Mouse (Mus musculus): ENCODE measurements around the gene Tk1. TPM values are rescaled to one million over a fixed set of nuclear protein-coding genes. Genes with fewer than 3 reads are reported as not detected.
A peak's percentile ranks its signal among the peaks of the same experiment; 100 is the strongest.

Gene Tk1
- polyA plus RNA-seq, 1 experiment from 2014 or later = 15.3 TPM

GRCm38 (mm10) chr11:117780582-117781111 lies 45.2 kb downstream of the Tk1 start:
- no peak for ATAC-seq (replicated peaks)
- H3K27me3 ChIP-seq (replicated peaks) = peaks cover 36% of the 10 kb centered on the region
- peak overlapping the region; percentile 16 for H3K4me3 ChIP-seq
- H3K36me3 ChIP-seq (replicated peaks) = no peaks in the 10 kb centered on the region
- peak overlapping the region; percentile 36 for H3K4me2 ChIP-seq
- H3K4me1 ChIP-seq = peaks cover 36% of the 10 kb centered on the region
- H3K9ac ChIP-seq = no peak overlapping the region
- H3K9me3 ChIP-seq = no peaks in the 10 kb centered on the region
- 6% methylated on average over 19 of the region's 19 CpGs for WGBS
- H3K27ac ChIP-seq = no peak overlapping the region

GRCm38 (mm10) chr11:117780199-117780515 lies 45.7 kb downstream of the Tk1 start:
- Histone ChIP-seq H3K36me3 (replicated peaks) (no peaks in the 10 kb centered on the region), H3K4me3 (peak overlapping the region; percentile 16), H3K27ac (peak overlapping the region; percentile 48), H3K9me3 (no peaks in the 10 kb centered on the region), H3K4me2 (peak overlapping the region; percentile 36), H3K4me1 (peaks cover 36% of the 10 kb centered on the region), H3K9ac (no peak overlapping the region), H3K27me3 (replicated peaks) (peaks cover 36% of the 10 kb centered on the region)
- WGBS = 1% methylated on average over 17 of the region's 17 CpGs
- ATAC-seq (replicated peaks) = no peak

- H3K27me3 ChIP-seq (replicated peaks) = peaks cover 33% of the 10 kb centered on the region
- peaks cover 36% of the 10 kb centered on the region for H3K4me1 ChIP-seq
- H3K36me3 ChIP-seq (replicated peaks) = no peaks in the 10 kb centered on the region
- H3K9me3 ChIP-seq = no peaks in the 10 kb centered on the region
- H3K9ac ChIP-seq = peak overlapping the region; percentile 15; the same call in 1 of the 2 replicates
- H3K4me3 ChIP-seq = peak overlapping the region; percentile 16
- peak overlapping the region; percentile 48 for H3K27ac ChIP-seq
- 5% methylated on average over 38 of the region's 38 CpGs for WGBS
- 0 out of 2 replicates have a peak, but pooled peaks have one; percentile 21 for ATAC-seq (replicated peaks)
- peak overlapping the region; percentile 36 for H3K4me2 ChIP-seq
Observed at GRCm38 (mm10) chr11:117779434-117780198, 46.3 kb downstream of the Tk1 start.

- Histone ChIP-seq H3K4me3 (no peak overlapping the region), H3K9ac (no peak overlapping the region), H3K9me3 (no peaks in the 10 kb centered on the region), H3K4me2 (peak overlapping the region; percentile 36; the same call in 1 of the 2 replicates), H3K27ac (peak overlapping the region; percentile 17; the same call in 1 of the 2 replicates), H3K27me3 (replicated peaks) (peaks cover 28% of the 10 kb centered on the region), H3K4me1 (peaks cover 36% of the 10 kb centered on the region), H3K36me3 (replicated peaks) (no peaks in the 10 kb centered on the region)
- no peak for ATAC-seq (replicated peaks)
- WGBS = 77% methylated on average over 12 of the region's 12 CpGs
Observed at GRCm38 (mm10) chr11:117778851-117779433, 47.0 kb downstream of the Tk1 start.

- Histone ChIP-seq H3K4me2 (no peak overlapping the region), H3K4me1 (peaks cover 28% of the 10 kb centered on the region), H3K27me3 (replicated peaks) (peaks cover 28% of the 10 kb centered on the region), H3K9me3 (no peaks in the 10 kb centered on the region), H3K36me3 (replicated peaks) (no peaks in the 10 kb centered on the region), H3K4me3 (no peak overlapping the region), H3K27ac (no peak overlapping the region), H3K9ac (no peak overlapping the region)
- ATAC-seq (replicated peaks) = no peak
- WGBS = 97% methylated on average over 11 of the region's 11 CpGs
Observed at GRCm38 (mm10) chr11:117778031-117778430, 47.9 kb downstream of the Tk1 start.

GRCm38 (mm10) chr11:117777111-117777510 lies 48.8 kb downstream of the Tk1 start:
- WGBS = 80% methylated on average over 5 of the region's 5 CpGs

GRCm38 (mm10) chr11:117776085-117776792 lies 49.7 kb downstream of the Tk1 start:
- H3K4me1 ChIP-seq = peaks cover 18% of the 10 kb centered on the region; the same call in 1 of the 2 replicates
- H3K27me3 ChIP-seq (replicated peaks) = peaks cover 18% of the 10 kb centered on the region
- no peaks in the 10 kb centered on the region for H3K9me3 ChIP-seq
- H3K4me3 ChIP-seq = no peak overlapping the region
- H3K36me3 ChIP-seq (replicated peaks) = no peaks in the 10 kb centered on the region
- no peak for ATAC-seq (replicated peaks)
- no peak overlapping the region for H3K9ac ChIP-seq
- 87% methylated on average over 14 of the region's 14 CpGs for WGBS
- no peak overlapping the region for H3K27ac ChIP-seq
- no peak overlapping the region for H3K4me2 ChIP-seq

More at GRCm38 (mm10) chr11:117777111-117777510, 48.8 kb downstream of the Tk1 start:
- Histone ChIP-seq H3K9ac (no peak overlapping the region), H3K9me3 (no peaks in the 10 kb centered on the region), H3K27me3 (replicated peaks) (peaks cover 27% of the 10 kb centered on the region), H3K36me3 (replicated peaks) (no peaks in the 10 kb centered on the region), H3K4me1 (peaks cover 24% of the 10 kb centered on the region; the same call in 1 of the 2 replicates), H3K4me2 (no peak overlapping the region), H3K27ac (no peak overlapping the region), H3K4me3 (no peak overlapping the region)
- ATAC-seq (replicated peaks) = no peak

GRCm38 (mm10) chr11:117775540-117775939 lies 50.4 kb downstream of the Tk1 start:
- Histone ChIP-seq H3K4me2 (no peak overlapping the region), H3K9ac (no peak overlapping the region), H3K9me3 (no peaks in the 10 kb centered on the region), H3K27ac (no peak overlapping the region), H3K4me3 (no peak overlapping the region), H3K36me3 (replicated peaks) (no peaks in the 10 kb centered on the region), H3K4me1 (peaks cover 13% of the 10 kb centered on the region; the same call in 1 of the 2 replicates), H3K27me3 (replicated peaks) (peaks cover 12% of the 10 kb centered on the region; the same call in 1 of the 2 replicates)
- WGBS = 89% methylated on average over 13 of the region's 13 CpGs
- no peak for ATAC-seq (replicated peaks)

GRCm38 (mm10) chr11:117774925-117775324 lies 51.0 kb downstream of the Tk1 start:
- ATAC-seq (replicated peaks) = no peak

GRCm38 (mm10) chr11:117772352-117772751 lies 53.5 kb downstream of the Tk1 start:
- H3K9ac ChIP-seq = no peak overlapping the region
- H3K36me3 ChIP-seq (replicated peaks) = no peaks in the 10 kb centered on the region
- no peak overlapping the region for H3K4me2 ChIP-seq
- WGBS = 95% methylated on average over 7 of the region's 7 CpGs
- H3K9me3 ChIP-seq = no peaks in the 10 kb centered on the region
- H3K4me1 ChIP-seq = peaks cover 6% of the 10 kb centered on the region; the same call in 1 of the 2 replicates
- ATAC-seq (replicated peaks) = no peak
- no peak overlapping the region for H3K4me3 ChIP-seq
- H3K27ac ChIP-seq = no peak overlapping the region
- no peaks in the 10 kb centered on the region for H3K27me3 ChIP-seq (replicated peaks)

More at GRCm38 (mm10) chr11:117774925-117775324, 51.0 kb downstream of the Tk1 start:
- Histone ChIP-seq H3K36me3 (replicated peaks) (no peaks in the 10 kb centered on the region), H3K27me3 (replicated peaks) (0 out of 2 replicates have a peak, but pooled peaks cover 5% of the 10 kb centered on the region), H3K27ac (no peak overlapping the region), H3K9ac (no peak overlapping the region), H3K4me2 (no peak overlapping the region), H3K4me3 (no peak overlapping the region), H3K9me3 (no peaks in the 10 kb centered on the region), H3K4me1 (peaks cover 7% of the 10 kb centered on the region; the same call in 1 of the 2 replicates)
- 91% methylated on average over 10 of the region's 10 CpGs for WGBS

GRCm38 (mm10) chr11:117770407-117770806 lies 55.5 kb downstream of the Tk1 start:
- peaks cover 6% of the 10 kb centered on the region; the same call in 1 of the 2 replicates for H3K4me1 ChIP-seq
- no peaks in the 10 kb centered on the region for H3K9me3 ChIP-seq
- no peak overlapping the region for H3K4me3 ChIP-seq
- no peak overlapping the region for H3K4me2 ChIP-seq
- H3K27ac ChIP-seq = no peak overlapping the region
- no peak for ATAC-seq (replicated peaks)
- no peaks in the 10 kb centered on the region for H3K27me3 ChIP-seq (replicated peaks)
- H3K36me3 ChIP-seq (replicated peaks) = no peaks in the 10 kb centered on the region; the same call in 1 of the 2 replicates
- no peak overlapping the region for H3K9ac ChIP-seq
- 81% methylated on average over 10 of the region's 10 CpGs for WGBS

- Histone ChIP-seq H3K9me3 (no peaks in the 10 kb centered on the region), H3K4me3 (no peak overlapping the region), H3K27ac (no peak overlapping the region; the same call in 1 of the 2 replicates), H3K4me1 (peaks cover 6% of the 10 kb centered on the region; the same call in 1 of the 2 replicates), H3K4me2 (no peak overlapping the region), H3K36me3 (replicated peaks) (peaks cover under 1% of the 10 kb centered on the region; the same call in 1 of the 2 replicates), H3K9ac (no peak overlapping the region), H3K27me3 (replicated peaks) (no peaks in the 10 kb centered on the region)
- ATAC-seq (replicated peaks) = no peak
- 66% methylated on average over 7 of the region's 7 CpGs for WGBS
Observed at GRCm38 (mm10) chr11:117769683-117770047, 56.2 kb downstream of the Tk1 start.

All from midbrain, embryonic 15.5 days (tissue).